Mouse (Mus musculus) lung, embryonic 16.5 days (tissue): Measurements from ENCODE around the gene Ndfip2. TPM values are rescaled to one million over a fixed set of nuclear protein-coding genes. Genes with fewer than 3 reads are reported as not detected.

ENCODE experiments used
- ATAC-seq: fragments of 200-750 bp; cut with Nextera tagmentation; 2 replicates; pipeline ENCODE4 v1.8.0; 2017; ENCODE audit warnings: low read depth, mild to moderate bottlenecking, moderate library complexity
- H3K27ac ChIP-seq: fragments of 300-500 bp; sonication (generic); 2 replicates; pipeline ENCODE4 v1.5.1; 2014; ENCODE audit warnings: mild to moderate bottlenecking, control low read depth, low read length
- H3K27me3 ChIP-seq: fragments of 300-500 bp; sonication (generic); 2 replicates; pipeline ENCODE4 v1.6.1; 2014; ENCODE audit warnings: low read depth, low read length, mixed read lengths; ENCODE audit not compliant: control insufficient read depth, insufficient read depth
- H3K36me3 ChIP-seq: fragments of 300-500 bp; sonication (generic); 2 replicates; pipeline ENCODE4 v1.6.1; 2014; ENCODE audit warnings: low read length; ENCODE audit not compliant: control insufficient read depth, insufficient read depth
- H3K4me1 ChIP-seq: fragments of 300-500 bp; sonication (generic); replicated peaks from 2 replicates; pipeline ENCODE4 v1.6.1; 2014; ENCODE audit warnings: low read length, mixed read lengths; ENCODE audit not compliant: control insufficient read depth, insufficient read depth
- H3K4me2 ChIP-seq: fragments of 300-500 bp; sonication (generic); 2 replicates; pipeline ENCODE4 v1.6.1; 2014; ENCODE audit warnings: low read depth, low read length, control low read depth
- H3K4me3 ChIP-seq: fragments of 300-500 bp; sonication (generic); 2 replicates; pipeline ENCODE4 v1.5.1; 2014; ENCODE audit warnings: mild to moderate bottlenecking, low read length, control low read depth
- H3K9ac ChIP-seq: fragments of 300-500 bp; sonication (generic); 2 replicates; pipeline ENCODE4 v1.6.1; 2014; ENCODE audit warnings: low read length, control low read depth
- H3K9me3 ChIP-seq: fragments of 300-500 bp; sonication (generic); 2 replicates; pipeline ENCODE4 v1.6.1; 2016; ENCODE audit warnings: low read length; ENCODE audit not compliant: control insufficient read depth
- WGBS: fragments of 180-500 bp; shearing (Covaris S2); extraction: QIAGEN DNeasy Blood & Tissue Kit; methylation state at CpG from one replicate; pipeline ENCODE4 v1.1.7; 2014; 5-methylcytosine and 5-hydroxymethylcytosine counted together
- polyA plus RNA-seq: library from polyadenylated mRNA; unstranded; fragments of >200 nt; fragmentation: Nextera tagmentation; extraction: Ambion mirVana; gene quantifications from 2 replicates; pipeline ENCODE4 v1.2.1, GENCODE M21; 2015

Gene Ndfip2
- 58.2 and 60.1 TPM in 2 replicates for polyA plus RNA-seq

DNA sequence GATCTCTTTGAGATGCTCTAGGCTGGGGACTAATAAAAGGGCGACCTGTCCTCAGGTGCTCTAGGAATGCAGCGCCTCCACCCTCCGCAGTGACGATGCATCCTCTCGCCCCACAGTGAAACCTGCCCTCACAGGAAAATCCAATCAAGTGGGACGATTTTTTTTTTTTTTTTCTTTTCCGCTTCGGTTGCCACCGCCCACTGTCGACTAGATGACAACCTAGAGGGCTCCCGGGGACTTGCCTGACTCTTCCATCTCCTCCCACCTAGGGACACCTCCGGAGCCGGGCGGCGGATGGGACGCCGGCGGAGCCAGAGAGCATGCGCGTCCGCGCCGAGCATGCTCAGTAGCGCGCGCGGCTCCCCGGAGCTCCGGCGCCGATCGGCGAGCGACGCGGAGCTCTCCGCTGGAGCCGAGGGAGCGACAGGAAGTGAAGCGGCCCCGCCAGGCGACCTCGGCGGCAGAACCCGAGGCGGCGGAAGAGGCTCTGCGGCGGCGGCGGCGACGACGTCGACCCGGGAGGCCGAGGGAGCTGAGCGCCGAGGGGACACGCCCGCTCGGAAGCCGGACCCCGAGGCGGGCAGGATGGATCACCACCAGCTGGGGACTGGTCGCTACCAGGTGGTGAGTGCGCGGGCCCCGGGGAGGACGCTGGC is at the start of gene Ndfip2:
Gene Ndfip2 (plus strand): TSS at position 195 of the 656 bp plus-strand sequence.
- H3K36me3 ChIP-seq, result no peaks in the 10 kb centered on the region
- no peaks in the 10 kb centered on the region for H3K27me3 ChIP-seq
- H3K27ac ChIP-seq, result peak within 1 kb of the TSS; percentile 91
- H3K4me2 ChIP-seq, result peak within 1 kb of the TSS; percentile 65
- H3K4me3 ChIP-seq, result peak within 1 kb of the TSS; percentile 87
- peak; percentile 97 for ATAC-seq
- under 1% methylated on average over 61 of the region's 70 CpGs for WGBS
- peak within 1 kb of the TSS; percentile 94 for H3K9ac ChIP-seq
- H3K9me3 ChIP-seq, result no peaks in the 10 kb centered on the region
- peaks cover 2% of the 10 kb centered on the region; the same call in 1 of the 2 replicates for H3K4me1 ChIP-seq

GRCm38 (mm10) chr14:105219525-105220376 is 38.6 kb upstream of the Ndfip2 start:
- peak overlapping the region; percentile 43 for H3K27ac ChIP-seq
- no peak overlapping the region for H3K9ac ChIP-seq
- no peaks in the 10 kb centered on the region for H3K27me3 ChIP-seq
- ATAC-seq, result peak; percentile 93
- no peak overlapping the region for H3K4me3 ChIP-seq
- H3K36me3 ChIP-seq, result no peaks in the 10 kb centered on the region
- H3K9me3 ChIP-seq, result no peaks in the 10 kb centered on the region
- 37% methylated on average over 9 of the region's 9 CpGs for WGBS
- H3K4me2 ChIP-seq, result no peak overlapping the region
- peaks cover 10% of the 10 kb centered on the region; the same call in 1 of the 2 replicates for H3K4me1 ChIP-seq

DNA sequence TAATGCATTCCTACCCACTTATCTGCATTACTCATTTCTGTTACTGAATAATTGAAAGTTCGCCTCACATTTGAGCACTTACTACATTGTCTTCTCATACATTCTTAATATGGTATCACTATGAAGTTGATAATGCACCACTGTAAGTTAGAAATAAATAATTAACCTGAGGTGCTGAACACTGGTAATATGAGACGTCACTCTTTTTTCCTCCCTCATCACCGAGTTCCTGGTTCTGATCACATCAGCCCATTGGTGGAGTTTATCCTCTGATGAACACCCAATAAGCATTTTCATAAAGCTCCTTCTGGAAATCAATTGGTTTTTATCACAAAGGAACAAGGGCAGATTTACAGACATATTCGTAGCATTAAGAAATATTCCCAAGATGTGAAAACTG is 36.1 kb upstream of the Ndfip2 start:
- H3K4me3 ChIP-seq, result no peak overlapping the region
- no peak overlapping the region for H3K4me2 ChIP-seq
- H3K9ac ChIP-seq, result no peak overlapping the region
- WGBS, result 61% methylated on average over 4 of the region's 4 CpGs
- H3K27me3 ChIP-seq, result no peaks in the 10 kb centered on the region
- no peaks in the 10 kb centered on the region for H3K9me3 ChIP-seq
- peaks cover 10% of the 10 kb centered on the region; the same call in 1 of the 2 replicates for H3K4me1 ChIP-seq
- no peaks in the 10 kb centered on the region for H3K36me3 ChIP-seq
- no peak overlapping the region for H3K27ac ChIP-seq
- ATAC-seq, result no peak

- no peaks in the 10 kb centered on the region for H3K4me1 ChIP-seq
- no peak for ATAC-seq
- no peak overlapping the region for H3K27ac ChIP-seq
- no peak overlapping the region for H3K4me2 ChIP-seq
- H3K27me3 ChIP-seq, result no peaks in the 10 kb centered on the region
- no peak overlapping the region for H3K9ac ChIP-seq
- H3K4me3 ChIP-seq, result no peak overlapping the region
- H3K36me3 ChIP-seq, result no peaks in the 10 kb centered on the region
- WGBS, result 69% methylated on average over 4 of the region's 4 CpGs
- H3K9me3 ChIP-seq, result no peaks in the 10 kb centered on the region
Measured at GRCm38 (mm10) chr14:105225790-105226189, 32.6 kb upstream of the Ndfip2 start.

DNA sequence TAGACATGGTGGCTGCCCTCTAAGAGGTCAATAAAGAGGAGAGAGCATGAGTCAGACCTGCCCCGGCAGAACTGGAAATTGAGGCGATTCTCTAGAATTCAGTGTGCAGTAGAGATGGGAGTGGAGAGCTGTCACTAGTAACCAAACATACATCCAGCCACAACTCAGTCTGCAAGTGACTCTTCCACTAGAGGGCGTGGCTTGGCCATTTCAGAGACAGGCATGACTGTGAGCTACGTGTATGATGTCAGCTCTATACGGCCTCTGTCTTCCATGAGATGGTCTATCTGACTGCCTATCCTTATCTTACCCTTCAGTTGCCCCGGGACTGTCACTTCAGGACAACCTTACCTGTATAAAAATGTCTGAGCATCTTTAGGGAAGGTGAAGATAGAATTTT is 26.0 kb upstream of the Ndfip2 start:
- Histone ChIP-seq H3K4me3 (no peak overlapping the region), H3K9ac (no peak overlapping the region), H3K4me2 (no peak overlapping the region), H3K27ac (no peak overlapping the region), H3K4me1 (no peaks in the 10 kb centered on the region), H3K9me3 (no peaks in the 10 kb centered on the region), H3K36me3 (no peaks in the 10 kb centered on the region), H3K27me3 (no peaks in the 10 kb centered on the region)
- 23% methylated on average over 6 of the region's 6 CpGs for WGBS
- ATAC-seq, result no peak

DNA sequence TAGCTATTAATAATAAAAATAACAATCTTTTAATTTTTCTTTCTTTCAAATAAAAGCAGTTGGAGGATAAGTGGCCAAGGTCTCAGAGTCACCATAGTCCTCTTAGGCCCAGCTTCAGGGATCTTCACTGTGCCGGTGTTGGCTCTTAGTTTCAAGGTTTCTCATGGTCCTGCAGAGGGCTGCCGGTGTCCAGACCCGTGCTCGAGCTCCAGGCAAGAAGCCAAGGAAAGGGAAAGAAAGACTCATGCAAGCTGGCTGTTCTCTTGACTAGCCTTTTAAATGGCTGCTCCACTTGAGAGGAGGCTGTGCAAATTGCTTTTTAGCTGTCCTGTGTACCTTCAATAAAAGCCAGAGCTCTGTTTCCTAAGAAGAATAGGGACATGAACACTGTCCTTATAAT is 21.8 kb upstream of the Ndfip2 start:
- Histone ChIP-seq H3K9ac (no peak overlapping the region), H3K27ac (no peak overlapping the region), H3K9me3 (no peaks in the 10 kb centered on the region), H3K36me3 (no peaks in the 10 kb centered on the region), H3K4me3 (no peak overlapping the region), H3K27me3 (no peaks in the 10 kb centered on the region), H3K4me1 (no peaks in the 10 kb centered on the region), H3K4me2 (no peak overlapping the region)
- WGBS, result 31% methylated on average over 4 of the region's 4 CpGs
- ATAC-seq, result no peak

GRCm38 (mm10) chr14:105237736-105238135 is 20.6 kb upstream of the Ndfip2 start:
- no peak overlapping the region for H3K27ac ChIP-seq
- WGBS, result 74% methylated on average over 9 of the region's 9 CpGs
- ATAC-seq, result no peak

GRCm38 (mm10) chr14:105238450-105239038 is 19.8 kb upstream of the Ndfip2 start:
- H3K4me3 ChIP-seq, result no peak overlapping the region
- H3K9ac ChIP-seq, result no peak overlapping the region
- H3K9me3 ChIP-seq, result no peaks in the 10 kb centered on the region
- no peaks in the 10 kb centered on the region for H3K4me1 ChIP-seq
- H3K36me3 ChIP-seq, result no peaks in the 10 kb centered on the region
- no peak for ATAC-seq
- WGBS, result 58% methylated on average over 5 of the region's 5 CpGs
- no peak overlapping the region for H3K27ac ChIP-seq
- H3K4me2 ChIP-seq, result no peak overlapping the region
- H3K27me3 ChIP-seq, result no peaks in the 10 kb centered on the region

More at GRCm38 (mm10) chr14:105237736-105238135, 20.6 kb upstream of the Ndfip2 start:
- H3K4me3 ChIP-seq, result no peak overlapping the region
- H3K9ac ChIP-seq, result no peak overlapping the region
- H3K4me2 ChIP-seq, result no peak overlapping the region
- no peaks in the 10 kb centered on the region for H3K27me3 ChIP-seq
- no peaks in the 10 kb centered on the region for H3K4me1 ChIP-seq
- no peaks in the 10 kb centered on the region for H3K36me3 ChIP-seq
- H3K9me3 ChIP-seq, result no peaks in the 10 kb centered on the region

- Histone ChIP-seq H3K36me3 (no peaks in the 10 kb centered on the region), H3K9me3 (no peaks in the 10 kb centered on the region), H3K9ac (no peak overlapping the region), H3K27ac (no peak overlapping the region), H3K4me2 (no peak overlapping the region), H3K27me3 (no peaks in the 10 kb centered on the region), H3K4me3 (no peak overlapping the region), H3K4me1 (no peaks in the 10 kb centered on the region)
- 65% methylated on average over 10 of the region's 10 CpGs for WGBS
- ATAC-seq, result no peak
Measured at GRCm38 (mm10) chr14:105240120-105240519, 18.3 kb upstream of the Ndfip2 start.
